Mouse (Mus musculus) megakaryocyte, embryonic 14.5 days (primary cell): Measurements from ENCODE around the gene Stpg2. TPM values are rescaled to one million over a fixed set of nuclear protein-coding genes. Genes with fewer than 3 reads are reported as not detected.
"Not testable (repeated sequence)": the region's sequence is repeated elsewhere in the genome, so short reads cannot be mapped to it uniquely, and the experiment has no call there.

Experiments
- H3K27me3 ChIP-seq: replicated peaks from 2 replicates; pipeline ENCODE3; 2012; ENCODE audit warnings: inconsistent platforms
- H3K36me3 ChIP-seq: replicated peaks from 2 replicates; pipeline ENCODE3; 2012; ENCODE audit warnings: low read length, inconsistent platforms, mixed read lengths
- H3K4me1 ChIP-seq: 2 replicates; pipeline ENCODE4 v1.6.1; 2012; ENCODE audit warnings: inconsistent platforms
- H3K4me3 ChIP-seq: replicated peaks from 2 replicates; pipeline ENCODE3; 2012; ENCODE audit warnings: moderate library complexity, mild to moderate bottlenecking, inconsistent platforms
- H3K9me3 ChIP-seq: 2 replicates; pipeline ENCODE4 v1.6.1; 2012; ENCODE audit warnings: inconsistent platforms
- FLI1 ChIP-seq: IDR thresholded peaks from 2 replicates; pipeline ENCODE4 v1.6.1; 2012; ENCODE audit warnings: low read length, inconsistent platforms, mixed read lengths
- GATA1 ChIP-seq: IDR thresholded peaks from 3 replicates; pipeline ENCODE4 v1.6.1; 2012; ENCODE audit warnings: mixed read lengths, low read length, inconsistent platforms, borderline replicate concordance
- polyA plus RNA-seq: library from polyadenylated mRNA; stranded (reverse); fragments of >175 nt; gene quantifications from 2 replicates; pipeline ENCODE4 v1.2.3, GENCODE M21; 2012; ENCODE audit warnings: low replicate concordance; ENCODE audit not compliant: insufficient read depth

Gene Stpg2
- polyA plus RNA-seq, 1 experiment: not detected

- Histone ChIP-seq H3K36me3 (no peaks in the 10 kb centered on the region), H3K27me3 (no peaks in the 10 kb centered on the region), H3K9me3 (no peaks in the 10 kb centered on the region), H3K4me3 (no peak overlapping the region), H3K4me1 (no peaks in the 10 kb centered on the region)
- no peak for TF ChIP-seq FLI1
- TF ChIP-seq GATA1: no peak
These were observed 11.5 kb downstream of the Stpg2 start for GRCm38 (mm10) chr3:139216945-139217344.

GRCm38 (mm10) chr3:139225123-139225522, 19.6 kb downstream of the Stpg2 start:
- H3K9me3 ChIP-seq: no peaks in the 10 kb centered on the region

GRCm38 (mm10) chr3:139226811-139227210, 21.3 kb downstream of the Stpg2 start:
- peaks cover 8% of the 10 kb centered on the region; the same call in 1 of the 2 replicates for H3K4me1 ChIP-seq
- no peaks in the 10 kb centered on the region for H3K27me3 ChIP-seq
- H3K4me3 ChIP-seq: no peak overlapping the region
- H3K9me3 ChIP-seq: peaks cover 5% of the 10 kb centered on the region
- TF ChIP-seq GATA1 (no peak), FLI1 (no peak)
- no peaks in the 10 kb centered on the region for H3K36me3 ChIP-seq

More at GRCm38 (mm10) chr3:139225123-139225522, 19.6 kb downstream of the Stpg2 start:
- H3K27me3 ChIP-seq: no peaks in the 10 kb centered on the region
- TF ChIP-seq GATA1: no peak
- no peak for TF ChIP-seq FLI1
- peaks cover 8% of the 10 kb centered on the region; the same call in 1 of the 2 replicates for H3K4me1 ChIP-seq
- no peak overlapping the region for H3K4me3 ChIP-seq
- no peaks in the 10 kb centered on the region for H3K36me3 ChIP-seq

GRCm38 (mm10) chr3:139245219-139245618, 39.7 kb downstream of the Stpg2 start:
- Histone ChIP-seq H3K36me3 (no peaks in the 10 kb centered on the region), H3K4me1 (peaks cover 15% of the 10 kb centered on the region), H3K9me3 (no peaks in the 10 kb centered on the region), H3K27me3 (no peaks in the 10 kb centered on the region), H3K4me3 (peak overlapping the region; percentile 16)
- no peak for TF ChIP-seq FLI1
- TF ChIP-seq GATA1: no peak

- TF ChIP-seq FLI1 (no peak), GATA1 (no peak)
- Histone ChIP-seq H3K9me3 (no peaks in the 10 kb centered on the region), H3K4me1 (peaks cover 12% of the 10 kb centered on the region), H3K27me3 (no peaks in the 10 kb centered on the region), H3K36me3 (no peaks in the 10 kb centered on the region), H3K4me3 (no peak overlapping the region)
These were observed 41.0 kb downstream of the Stpg2 start for GRCm38 (mm10) chr3:139246508-139246907.

GRCm38 (mm10) chr3:139262359-139262758, 56.9 kb downstream of the Stpg2 start:
- H3K36me3 ChIP-seq, H3K4me3 ChIP-seq, H3K9me3 ChIP-seq, H3K4me1 ChIP-seq, H3K27me3 ChIP-seq: not testable (repeated sequence)

- Histone ChIP-seq H3K4me1 (no peaks in the 10 kb centered on the region), H3K4me3 (no peak overlapping the region), H3K9me3 (peaks cover 4% of the 10 kb centered on the region; the same call in 1 of the 2 replicates), H3K36me3 (no peaks in the 10 kb centered on the region), H3K27me3 (no peaks in the 10 kb centered on the region)
- TF ChIP-seq FLI1 (no peak), GATA1 (no peak)
These were observed 92.4 kb downstream of the Stpg2 start for GRCm38 (mm10) chr3:139297909-139298308.

GRCm38 (mm10) chr3:139308078-139308809, 102.8 kb downstream of the Stpg2 start:
- TF ChIP-seq GATA1 (no peak), FLI1 (no peak)
- no peaks in the 10 kb centered on the region for H3K4me1 ChIP-seq
- H3K9me3 ChIP-seq: no peaks in the 10 kb centered on the region
- H3K27me3 ChIP-seq: no peaks in the 10 kb centered on the region
- H3K36me3 ChIP-seq: no peaks in the 10 kb centered on the region
- peak overlapping the region; percentile 4 for H3K4me3 ChIP-seq

GRCm38 (mm10) chr3:139311721-139312120, 106.2 kb downstream of the Stpg2 start:
- H3K27me3 ChIP-seq: no peaks in the 10 kb centered on the region
- TF ChIP-seq GATA1: no peak
- TF ChIP-seq FLI1: no peak
- H3K36me3 ChIP-seq: no peaks in the 10 kb centered on the region
- H3K4me1 ChIP-seq: no peaks in the 10 kb centered on the region
- no peak overlapping the region for H3K4me3 ChIP-seq
- no peaks in the 10 kb centered on the region for H3K9me3 ChIP-seq

GRCm38 (mm10) chr3:139380494-139380893, 175.0 kb downstream of the Stpg2 start:
- Histone ChIP-seq H3K9me3 (no peaks in the 10 kb centered on the region), H3K4me1 (no peaks in the 10 kb centered on the region), H3K36me3 (no peaks in the 10 kb centered on the region), H3K4me3 (no peak overlapping the region), H3K27me3 (no peaks in the 10 kb centered on the region)
- no peak for TF ChIP-seq FLI1
- no peak for TF ChIP-seq GATA1
